Mouse (Mus musculus) neural tube, embryonic 13.5 days (tissue): ENCODE measurements around the gene Fam20a. TPM values are rescaled to one million over a fixed set of nuclear protein-coding genes. Genes with fewer than 3 reads are reported as not detected.

Experiments
- ATAC-seq: fragments of 200-750 bp; cut with Nextera tagmentation; 2 replicates; pipeline ENCODE4 v1.8.0; 2017; ENCODE audit warnings: low read depth, mild to moderate bottlenecking, moderate TSS enrichment, moderate library complexity
- H3K27ac ChIP-seq: fragments of 300-500 bp; sonication (generic); replicated peaks from 2 replicates; pipeline ENCODE4 v1.5.1; 2015; ENCODE audit warnings: moderate library complexity, mild to moderate bottlenecking, inconsistent platforms
- H3K27me3 ChIP-seq: fragments of 300-500 bp; sonication (generic); 2 replicates; pipeline ENCODE4 v1.6.1; 2015; ENCODE audit warnings: mild to moderate bottlenecking, inconsistent platforms
- H3K36me3 ChIP-seq: fragments of 300-500 bp; sonication (generic); 2 replicates; pipeline ENCODE4 v1.6.1; 2015; ENCODE audit warnings: mild to moderate bottlenecking, inconsistent platforms
- H3K4me1 ChIP-seq: fragments of 300-500 bp; sonication (generic); replicated peaks from 2 replicates; pipeline ENCODE4 v1.6.1; 2015; ENCODE audit warnings: inconsistent platforms
- H3K4me2 ChIP-seq: fragments of 300-500 bp; sonication (generic); 2 replicates; pipeline ENCODE4 v1.6.1; 2015; ENCODE audit warnings: inconsistent platforms, mild to moderate bottlenecking, moderate library complexity
- H3K4me3 ChIP-seq: fragments of 300-500 bp; sonication (generic); 2 replicates; pipeline ENCODE4 v1.5.1; 2015; ENCODE audit warnings: mild to moderate bottlenecking, inconsistent platforms
- H3K9ac ChIP-seq: fragments of 300-500 bp; sonication (generic); 2 replicates; pipeline ENCODE4 v1.6.1; 2015; ENCODE audit warnings: moderate library complexity, mild to moderate bottlenecking, inconsistent platforms
- H3K9me3 ChIP-seq: fragments of 300-500 bp; sonication (generic); 2 replicates; pipeline ENCODE4 v1.6.1; 2016; ENCODE audit warnings: inconsistent platforms
- WGBS: fragments of 180-500 bp; shearing (Covaris S2); methylation state at CpG from one replicate; pipeline ENCODE4 v1.1.7; 2015; 5-methylcytosine and 5-hydroxymethylcytosine counted together
- polyA plus RNA-seq: library from polyadenylated mRNA; unstranded; fragments of >200 nt; fragmentation: Nextera tagmentation; extraction: Ambion mirVana; gene quantifications from 2 replicates; pipeline ENCODE4 v1.2.1, GENCODE M21; 2015

Gene Fam20a
- polyA plus RNA-seq, 1 experiment from 2014 or later: 3.7 TPM

DNA sequence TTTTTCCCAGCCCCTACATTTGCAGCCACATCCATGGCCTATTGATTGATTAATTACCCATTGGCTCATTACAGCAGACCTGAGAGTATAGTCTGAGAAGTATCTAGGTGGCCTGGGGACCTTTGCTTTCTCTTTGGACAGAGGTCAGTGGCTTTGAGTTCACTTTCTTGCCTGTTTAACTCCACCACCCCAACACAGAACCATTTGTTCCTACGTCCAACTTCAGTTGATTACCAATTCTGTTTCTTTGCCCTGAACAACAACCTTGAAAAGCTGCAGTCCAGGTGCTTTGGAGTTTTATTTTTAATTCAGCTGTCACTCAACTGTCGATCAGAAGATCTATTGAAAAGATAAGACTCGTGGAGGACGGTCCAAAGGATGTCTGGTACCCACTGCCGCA lies 12.6 kb downstream of the Fam20a start:
- H3K4me1 ChIP-seq: peaks cover 8% of the 10 kb centered on the region; the same call in 1 of the 2 replicates
- H3K4me3 ChIP-seq: no peak overlapping the region
- H3K9ac ChIP-seq: no peak overlapping the region
- no peak overlapping the region for H3K27ac ChIP-seq
- 87% methylated on average over 5 of the region's 5 CpGs for WGBS
- H3K36me3 ChIP-seq: no peaks in the 10 kb centered on the region
- no peaks in the 10 kb centered on the region for H3K9me3 ChIP-seq
- no peak for ATAC-seq
- H3K27me3 ChIP-seq: no peaks in the 10 kb centered on the region
- H3K4me2 ChIP-seq: no peak overlapping the region

DNA sequence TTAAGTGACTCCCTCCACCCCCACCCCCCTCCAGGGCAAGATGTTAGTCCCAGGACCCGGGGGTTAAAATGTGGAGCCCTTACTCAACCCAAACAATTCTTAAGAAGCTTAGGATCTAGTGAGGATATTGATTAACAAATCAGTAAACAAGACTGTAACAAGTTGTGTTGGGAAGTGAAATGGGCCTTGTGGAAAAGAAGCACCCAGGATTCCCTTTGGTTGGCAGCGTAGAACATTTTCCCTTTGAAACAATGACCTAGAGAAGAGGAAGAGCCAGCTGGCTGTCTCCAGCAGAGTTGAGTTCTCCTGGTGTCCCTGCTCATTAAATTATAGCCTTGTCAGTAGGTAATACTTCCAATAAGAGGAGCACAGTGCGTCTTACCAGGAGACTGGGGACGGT lies 13.3 kb downstream of the Fam20a start:
- Histone ChIP-seq H3K4me3 (no peak overlapping the region), H3K36me3 (no peaks in the 10 kb centered on the region), H3K4me2 (no peak overlapping the region), H3K9me3 (no peaks in the 10 kb centered on the region), H3K4me1 (peaks cover 8% of the 10 kb centered on the region; the same call in 1 of the 2 replicates), H3K27ac (no peak overlapping the region), H3K27me3 (no peaks in the 10 kb centered on the region), H3K9ac (no peak overlapping the region)
- 92% methylated on average over 4 of the region's 4 CpGs for WGBS
- ATAC-seq: no peak

DNA sequence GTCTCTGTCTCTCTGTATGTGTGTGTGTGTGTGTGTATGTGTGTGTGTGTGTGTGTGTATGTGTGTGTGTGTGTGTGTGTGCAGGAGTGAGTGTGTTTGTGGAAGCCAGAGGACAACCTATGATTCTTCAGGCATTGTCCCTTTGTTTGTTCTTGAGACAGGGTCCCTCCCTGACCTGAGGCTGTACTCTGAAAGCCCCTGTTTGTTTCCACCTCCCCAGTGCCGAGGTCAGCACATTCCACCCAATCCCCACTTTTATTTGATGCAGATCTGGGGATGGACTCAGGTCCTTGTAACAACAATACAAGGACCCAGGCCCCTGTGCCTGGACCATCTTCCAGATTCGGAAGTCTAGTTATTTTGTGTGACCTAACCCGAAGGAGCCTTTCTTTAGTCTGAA lies 14.6 kb downstream of the Fam20a start:
- ATAC-seq: no peak

DNA sequence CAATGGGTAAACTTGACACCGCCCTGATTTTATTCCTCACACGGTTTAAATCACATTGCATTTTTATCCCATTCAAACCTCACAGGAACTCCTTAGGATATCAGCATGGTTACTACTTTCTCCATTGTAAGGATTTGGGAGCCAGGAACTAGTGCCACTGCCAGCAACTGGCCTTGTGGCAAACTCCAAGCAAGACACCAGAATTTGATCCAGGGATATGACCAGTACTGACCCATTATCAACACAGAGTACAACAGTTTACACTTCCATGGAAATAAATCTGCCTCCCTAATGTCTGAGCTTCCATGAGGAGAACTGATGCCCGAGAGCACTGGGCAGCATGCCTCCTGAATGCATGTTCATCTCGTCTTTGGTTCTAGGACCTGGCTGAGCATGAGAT lies 15.5 kb downstream of the Fam20a start:
- ATAC-seq: no peak
- Histone ChIP-seq H3K9me3 (no peaks in the 10 kb centered on the region), H3K4me2 (no peak overlapping the region), H3K4me1 (peaks cover 6% of the 10 kb centered on the region; the same call in 1 of the 2 replicates), H3K4me3 (no peak overlapping the region), H3K36me3 (no peaks in the 10 kb centered on the region), H3K9ac (no peak overlapping the region), H3K27ac (no peak overlapping the region), H3K27me3 (no peaks in the 10 kb centered on the region)
- WGBS: 90% methylated on average over 4 of the region's 4 CpGs

More for the DNA sequence above, 14.6 kb downstream of the Fam20a start:
- no peaks in the 10 kb centered on the region for H3K9me3 ChIP-seq
- 83% methylated on average over 3 of the region's 3 CpGs for WGBS
- H3K27me3 ChIP-seq: no peaks in the 10 kb centered on the region
- H3K36me3 ChIP-seq: no peaks in the 10 kb centered on the region
- H3K4me3 ChIP-seq: no peak overlapping the region
- H3K9ac ChIP-seq: no peak overlapping the region
- H3K4me2 ChIP-seq: no peak overlapping the region
- no peak overlapping the region for H3K27ac ChIP-seq
- H3K4me1 ChIP-seq: peaks cover 6% of the 10 kb centered on the region; the same call in 1 of the 2 replicates

DNA sequence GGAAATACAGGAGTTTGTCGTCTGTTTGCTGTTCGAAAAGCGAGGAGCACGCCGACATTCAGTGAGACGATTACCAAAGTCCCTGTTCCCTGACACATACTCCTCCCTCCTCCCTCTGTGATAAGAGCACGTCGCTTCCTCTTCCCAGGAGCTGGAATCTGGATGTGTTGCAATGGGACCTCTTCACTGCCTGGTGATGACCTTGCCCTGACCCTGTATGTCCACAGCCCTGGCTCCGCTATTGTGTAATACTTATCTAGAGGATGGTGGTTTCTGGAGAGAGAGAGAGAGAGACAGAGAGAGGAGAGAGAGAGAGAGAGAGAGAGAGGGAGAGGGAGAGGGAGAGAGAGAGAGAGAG lies 16.0 kb downstream of the Fam20a start:
- no peak for ATAC-seq
- Histone ChIP-seq H3K4me3 (no peak overlapping the region), H3K27ac (no peak overlapping the region), H3K9me3 (no peaks in the 10 kb centered on the region), H3K4me1 (peaks cover 6% of the 10 kb centered on the region; the same call in 1 of the 2 replicates), H3K36me3 (no peaks in the 10 kb centered on the region), H3K9ac (no peak overlapping the region), H3K27me3 (no peaks in the 10 kb centered on the region), H3K4me2 (no peak overlapping the region)
- WGBS: 78% methylated on average over 9 of the region's 9 CpGs

DNA sequence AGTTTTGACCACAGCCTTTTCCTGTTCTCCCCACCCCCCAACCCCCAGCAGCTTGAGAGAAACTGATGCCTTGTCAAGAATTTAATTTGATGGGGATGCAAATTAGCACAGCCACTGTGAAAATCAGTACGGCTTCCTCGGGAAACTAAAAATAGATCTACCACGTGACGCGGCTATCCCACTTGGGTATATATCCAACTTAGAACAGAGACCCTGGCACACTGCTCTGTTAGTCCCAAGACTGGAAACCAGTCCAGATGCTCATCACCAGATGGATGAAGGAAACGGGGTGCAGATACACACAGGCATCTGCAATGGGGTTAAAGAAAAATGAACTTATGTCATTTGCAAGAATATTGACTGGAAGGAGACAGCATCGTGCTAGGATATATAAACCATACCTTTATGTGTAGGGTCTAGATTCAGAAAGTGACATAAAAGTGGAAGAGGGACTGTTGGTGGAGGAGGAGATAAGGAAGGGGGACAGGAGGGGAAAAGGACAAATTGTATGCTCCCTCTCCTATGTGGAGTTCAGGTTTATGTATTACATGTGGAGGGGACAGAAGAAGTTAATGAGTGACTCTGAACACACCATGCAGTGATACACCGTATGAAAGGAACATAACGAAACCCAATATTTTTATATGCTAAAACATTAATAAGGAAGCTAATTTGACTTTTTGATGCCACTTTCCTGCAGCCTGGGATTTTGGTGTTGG lies 16.6 kb downstream of the Fam20a start:
- Histone ChIP-seq H3K4me2 (no peak overlapping the region), H3K4me1 (peaks cover 6% of the 10 kb centered on the region; the same call in 1 of the 2 replicates), H3K9ac (no peak overlapping the region), H3K9me3 (no peaks in the 10 kb centered on the region), H3K27ac (no peak overlapping the region), H3K27me3 (no peaks in the 10 kb centered on the region), H3K36me3 (no peaks in the 10 kb centered on the region), H3K4me3 (no peak overlapping the region)
- 86% methylated on average over 9 of the region's 9 CpGs for WGBS
- ATAC-seq: no peak

DNA sequence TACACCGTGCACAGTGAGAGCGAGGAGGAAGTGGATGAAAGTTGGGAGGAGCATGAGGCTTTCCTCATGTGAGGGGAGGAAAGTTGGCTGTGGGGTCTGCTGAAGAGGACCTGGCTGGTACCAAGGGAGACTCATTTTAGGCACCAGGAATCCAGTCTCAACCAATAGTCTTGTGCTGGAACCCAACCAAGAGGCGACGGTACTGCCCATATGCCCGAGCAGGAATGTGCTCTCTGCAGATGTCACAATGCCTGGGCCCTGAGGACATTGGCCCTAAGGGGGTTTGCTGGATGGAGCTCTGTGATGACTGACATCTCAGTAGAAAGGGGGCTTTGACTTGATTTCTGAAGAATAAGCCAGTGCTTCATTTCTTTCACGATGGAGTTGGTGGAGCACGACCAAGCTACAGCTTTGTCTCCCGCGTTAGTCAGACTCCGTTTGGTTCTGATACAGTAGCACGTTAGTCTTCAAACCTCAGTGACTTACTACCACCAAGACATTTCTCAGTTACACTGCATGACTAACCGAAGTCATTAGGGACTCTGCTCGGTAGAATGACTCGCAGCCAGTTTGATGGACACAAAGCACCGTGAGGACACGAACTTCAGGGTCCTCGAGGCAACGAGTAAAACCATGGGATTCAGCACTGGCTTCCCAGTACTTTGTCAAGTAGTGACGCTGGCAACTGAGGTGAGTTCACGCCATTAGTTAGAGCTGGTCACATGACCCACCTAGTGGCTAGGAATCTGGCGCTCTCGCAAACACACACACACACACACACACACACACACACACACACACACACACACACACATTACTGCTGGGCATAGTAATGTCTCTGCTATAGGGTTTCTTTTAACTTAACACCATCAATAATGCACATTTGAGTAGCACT lies 17.5 kb downstream of the Fam20a start:
- no peak for ATAC-seq
- 0 out of 2 replicates have a peak, but pooled peaks cover 2% of the 10 kb centered on the region for H3K9me3 ChIP-seq
- 86% methylated on average over 22 of the region's 22 CpGs for WGBS
- no peaks in the 10 kb centered on the region for H3K36me3 ChIP-seq
- no peak overlapping the region for H3K27ac ChIP-seq
- H3K4me3 ChIP-seq: no peak overlapping the region
- H3K9ac ChIP-seq: no peak overlapping the region
- H3K4me2 ChIP-seq: no peak overlapping the region
- H3K4me1 ChIP-seq: peaks cover 6% of the 10 kb centered on the region; the same call in 1 of the 2 replicates
- H3K27me3 ChIP-seq: no peaks in the 10 kb centered on the region

DNA sequence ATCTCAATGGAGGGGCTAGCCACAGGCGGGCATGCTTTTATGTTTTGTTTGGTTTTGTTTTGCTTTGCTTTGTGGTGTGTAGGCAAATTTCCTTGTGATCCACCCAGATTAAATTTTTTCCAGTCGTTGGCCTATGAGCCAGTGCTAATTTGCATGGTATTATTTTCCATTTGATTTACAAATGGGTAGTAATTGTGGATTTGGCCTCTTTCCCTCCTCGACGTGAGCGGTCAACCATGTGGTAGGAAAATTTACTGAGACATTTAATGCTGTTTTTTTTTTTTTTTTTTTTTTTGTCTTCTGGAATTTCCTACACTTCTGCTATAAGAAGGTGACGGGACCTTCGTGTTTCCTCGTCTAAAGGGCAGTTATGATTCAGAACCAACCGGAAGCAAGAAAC lies 18.2 kb downstream of the Fam20a start:
- ATAC-seq: no peak
- Histone ChIP-seq H3K27me3 (no peaks in the 10 kb centered on the region), H3K9me3 (0 out of 2 replicates have a peak, but pooled peaks cover 4% of the 10 kb centered on the region), H3K27ac (no peak overlapping the region), H3K4me3 (no peak overlapping the region), H3K9ac (no peak overlapping the region), H3K4me1 (peaks cover 6% of the 10 kb centered on the region; the same call in 1 of the 2 replicates), H3K4me2 (no peak overlapping the region), H3K36me3 (no peaks in the 10 kb centered on the region)
- WGBS: 66% methylated on average over 9 of the region's 9 CpGs

DNA sequence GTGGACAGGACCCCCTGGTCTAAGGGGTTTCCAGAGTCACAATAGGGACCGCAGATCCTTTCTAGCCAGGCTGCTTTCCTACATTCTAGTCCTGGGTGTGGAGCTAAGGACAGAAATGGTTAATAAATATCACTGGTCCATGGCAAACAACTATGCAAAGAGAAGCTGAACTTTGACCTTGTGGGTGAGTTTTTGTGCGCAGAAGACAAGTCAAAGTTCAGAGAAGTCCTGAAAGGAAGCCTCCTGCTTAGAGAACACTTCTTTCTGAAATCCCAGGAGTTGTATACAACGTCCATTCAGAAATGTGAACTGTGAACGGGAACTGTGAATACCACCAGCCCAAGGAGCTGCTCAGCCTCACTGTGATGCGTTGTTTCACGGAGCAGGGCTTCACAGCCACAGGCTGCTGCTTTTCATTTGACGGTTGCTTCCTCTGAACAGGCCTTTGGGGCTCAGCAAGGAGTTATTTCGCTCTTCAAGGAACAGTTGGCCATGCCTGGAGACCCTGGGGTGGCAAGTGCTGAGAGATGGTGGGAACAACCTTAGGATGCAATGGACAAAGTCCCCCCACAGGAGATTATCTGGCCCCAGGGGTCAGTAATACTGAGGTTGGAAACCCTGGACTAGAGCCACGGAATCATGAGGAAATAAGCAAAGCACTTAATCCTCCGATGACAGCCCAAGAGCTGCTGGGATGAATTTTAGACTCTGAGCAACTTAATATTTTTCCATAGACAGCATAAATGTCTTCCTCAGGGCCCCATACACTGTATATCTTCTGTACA lies 19.9 kb downstream of the Fam20a start:
- no peak overlapping the region for H3K9ac ChIP-seq
- no peak overlapping the region for H3K27ac ChIP-seq
- no peak for ATAC-seq
- 0 out of 2 replicates have a peak, but pooled peaks cover 4% of the 10 kb centered on the region for H3K9me3 ChIP-seq
- H3K4me2 ChIP-seq: no peak overlapping the region
- 57% methylated on average over 10 of the region's 10 CpGs for WGBS
- H3K36me3 ChIP-seq: no peaks in the 10 kb centered on the region
- H3K27me3 ChIP-seq: no peaks in the 10 kb centered on the region
- H3K4me3 ChIP-seq: no peak overlapping the region
- H3K4me1 ChIP-seq: peaks cover 6% of the 10 kb centered on the region; the same call in 1 of the 2 replicates

DNA sequence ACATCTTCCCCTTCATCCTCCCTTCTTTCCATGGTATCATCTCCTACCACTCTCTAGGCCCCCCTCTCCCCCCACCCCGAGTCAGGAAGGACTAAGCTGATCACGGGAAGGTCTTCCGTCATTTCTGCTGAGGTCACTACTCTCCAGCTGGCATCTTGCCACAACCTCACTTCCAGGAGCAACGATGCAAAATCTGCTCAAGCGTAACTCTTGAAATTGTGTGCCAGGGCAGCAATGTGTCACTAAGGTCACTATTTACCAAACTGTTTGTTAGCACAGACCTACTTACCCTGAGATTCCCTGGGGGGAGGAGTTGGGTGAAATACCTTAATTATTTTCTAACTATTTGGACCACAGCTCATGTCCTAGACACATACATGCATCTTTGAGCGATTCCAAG lies 21.3 kb downstream of the Fam20a start:
- Histone ChIP-seq H3K4me2 (no peak overlapping the region), H3K36me3 (no peaks in the 10 kb centered on the region), H3K4me3 (no peak overlapping the region), H3K4me1 (peaks cover 6% of the 10 kb centered on the region; the same call in 1 of the 2 replicates), H3K27ac (no peak overlapping the region), H3K9me3 (0 out of 2 replicates have a peak, but pooled peaks cover 4% of the 10 kb centered on the region), H3K27me3 (no peaks in the 10 kb centered on the region), H3K9ac (no peak overlapping the region)
- 62% methylated on average over 6 of the region's 6 CpGs for WGBS
- no peak for ATAC-seq

DNA sequence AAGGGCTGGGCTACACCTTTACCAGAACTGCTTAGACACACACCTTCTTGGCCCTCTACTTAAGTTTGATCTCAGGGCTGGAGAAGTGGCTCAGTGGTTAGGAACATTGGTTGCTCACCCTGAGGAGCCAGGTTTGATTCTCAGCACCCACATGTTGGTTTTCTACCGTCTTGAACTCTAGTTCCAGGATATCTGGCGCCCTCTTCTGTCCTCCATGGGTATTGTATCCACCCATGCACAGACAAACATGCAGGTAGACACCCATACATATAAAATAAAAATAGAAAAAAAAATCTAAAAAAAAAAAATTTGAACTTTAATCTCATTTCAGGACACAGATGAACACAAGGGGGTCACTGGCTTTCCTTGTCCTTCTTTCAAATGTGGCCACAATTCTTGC lies 22.3 kb downstream of the Fam20a start:
- H3K27ac ChIP-seq: no peak overlapping the region
- no peak overlapping the region for H3K9ac ChIP-seq
- peaks cover 6% of the 10 kb centered on the region; the same call in 1 of the 2 replicates for H3K4me1 ChIP-seq
- H3K27me3 ChIP-seq: no peaks in the 10 kb centered on the region
- H3K4me2 ChIP-seq: no peak overlapping the region
- H3K36me3 ChIP-seq: no peaks in the 10 kb centered on the region
- no peak overlapping the region for H3K4me3 ChIP-seq
- ATAC-seq: no peak
- H3K9me3 ChIP-seq: 0 out of 2 replicates have a peak, but pooled peaks cover 4% of the 10 kb centered on the region
- WGBS: 55% methylated on average over 2 of the region's 2 CpGs
